Mouse (Mus musculus): ENCODE data around the gene Gm6169.
A peak's percentile ranks its signal among the peaks of the same experiment; 100 is the strongest.
"Not testable (repeated sequence)": the region's sequence is repeated elsewhere in the genome, so short reads cannot be mapped to it uniquely, and the experiment has no call there.

Gm6169 gene

GRCm38 (mm10) chr13:97099187-97099852 lies at the start of gene Gm6169:
Gene Gm6169 (minus strand): TSS chr13:97099237.
- peaks cover 79% of the 10 kb centered on the region for H3K4me1 ChIP-seq (replicated peaks; ENCODE audit: low read depth, low read length)
- no peaks in the 10 kb centered on the region for H3K9me3 ChIP-seq (ENCODE audit: low read length)
- no peaks in the 10 kb centered on the region for H3K27me3 ChIP-seq (ENCODE audit: insufficient read depth, low read length)
- peaks cover 81% of the 10 kb centered on the region for H3K36me3 ChIP-seq (ENCODE audit: insufficient read depth, low read length)
- peak; percentile 57 for TF ChIP-seq CTCF (conservative IDR thresholded peaks at IDR 0.05; ENCODE audit: low read length)
- no peak for TF ChIP-seq NANOG (IDR thresholded peaks at IDR 0.05; ENCODE audit: borderline replicate concordance, low read length)
- no peak within 1 kb of the TSS for H3K4me3 ChIP-seq (replicated peaks; ENCODE audit: low read length)

GRCm38 (mm10) chr13:97145834-97146233 lies 46.8 kb upstream of the Gm6169 start:
- peaks cover 73% of the 10 kb centered on the region for H3K36me3 ChIP-seq (ENCODE audit: insufficient read depth, low read length)
- peaks cover 3% of the 10 kb centered on the region; the same call in 1 of the 2 replicates for H3K4me1 ChIP-seq (replicated peaks; ENCODE audit: low read depth, low read length)
- TF ChIP-seq CTCF (conservative IDR thresholded peaks at IDR 0.05; ENCODE audit: low read length) (peak; percentile 72), POU5F1 (IDR thresholded peaks at IDR 0.05; ENCODE audit: borderline replicate concordance, low read length) (no peak), NANOG (IDR thresholded peaks at IDR 0.05; ENCODE audit: borderline replicate concordance, low read length) (no peak)
- H3K4me3 ChIP-seq (replicated peaks; ENCODE audit: low read length) = no peak overlapping the region
- H3K27me3 ChIP-seq (ENCODE audit: insufficient read depth, low read length) = no peaks in the 10 kb centered on the region
- no peaks in the 10 kb centered on the region for H3K9me3 ChIP-seq (ENCODE audit: low read length)

- no peaks in the 10 kb centered on the region for H3K9me3 ChIP-seq (ENCODE audit: low read length)
- peaks cover 53% of the 10 kb centered on the region for H3K36me3 ChIP-seq (ENCODE audit: insufficient read depth, low read length)
Measured at GRCm38 (mm10) chr13:97142321-97142720, 43.3 kb upstream of the Gm6169 start.

GRCm38 (mm10) chr13:97138404-97138931 lies 39.4 kb upstream of the Gm6169 start:
- Histone ChIP-seq H3K36me3 (ENCODE audit: insufficient read depth, low read length) (peaks cover 55% of the 10 kb centered on the region), H3K4me3 (replicated peaks; ENCODE audit: low read length) (peak overlapping the region; percentile 98), H3K4me1 (replicated peaks; ENCODE audit: low read depth, low read length) (peaks cover 18% of the 10 kb centered on the region)
- not testable (repeated sequence) for H3K9me3 ChIP-seq (ENCODE audit: low read length); H3K27me3 ChIP-seq (ENCODE audit: insufficient read depth, low read length)

More at GRCm38 (mm10) chr13:97142321-97142720, 43.3 kb upstream of the Gm6169 start:
- H3K4me3 ChIP-seq (replicated peaks; ENCODE audit: low read length) = no peak overlapping the region
- no peaks in the 10 kb centered on the region for H3K27me3 ChIP-seq (ENCODE audit: insufficient read depth, low read length)
- peaks cover 12% of the 10 kb centered on the region for H3K4me1 ChIP-seq (replicated peaks; ENCODE audit: low read depth, low read length)
- TF ChIP-seq POU5F1 (IDR thresholded peaks at IDR 0.05; ENCODE audit: borderline replicate concordance, low read length) = no peak
- no peak for TF ChIP-seq CTCF (conservative IDR thresholded peaks at IDR 0.05; ENCODE audit: low read length)
- TF ChIP-seq NANOG (IDR thresholded peaks at IDR 0.05; ENCODE audit: borderline replicate concordance, low read length) = no peak

GRCm38 (mm10) chr13:97137466-97138400 lies 38.7 kb upstream of the Gm6169 start, which contains the start of the genes Gfm2 and Nsa2:
Gene Gfm2 (plus strand): TSS chr13:97137937.
Gene Nsa2 (minus strand): TSS chr13:97137937.
- Histone ChIP-seq H3K9me3 (ENCODE audit: low read length) (no peaks in the 10 kb centered on the region), H3K27me3 (ENCODE audit: insufficient read depth, low read length) (no peaks in the 10 kb centered on the region), H3K4me1 (replicated peaks; ENCODE audit: low read depth, low read length) (peaks cover 17% of the 10 kb centered on the region), H3K4me3 (replicated peaks; ENCODE audit: low read length) (peak within 1 kb of the TSS; percentile 98), H3K36me3 (ENCODE audit: insufficient read depth, low read length) (peaks cover 55% of the 10 kb centered on the region)
- TF ChIP-seq POU5F1 (IDR thresholded peaks at IDR 0.05; ENCODE audit: borderline replicate concordance, low read length) = no peak
- no peak for TF ChIP-seq CTCF (conservative IDR thresholded peaks at IDR 0.05; ENCODE audit: low read length)
- no peak for TF ChIP-seq NANOG (IDR thresholded peaks at IDR 0.05; ENCODE audit: borderline replicate concordance, low read length)

- H3K4me3 ChIP-seq (replicated peaks; ENCODE audit: low read length); H3K27me3 ChIP-seq (ENCODE audit: insufficient read depth, low read length); H3K4me1 ChIP-seq (replicated peaks; ENCODE audit: low read depth, low read length); H3K9me3 ChIP-seq (ENCODE audit: low read length): not testable (repeated sequence)
- peaks cover 78% of the 10 kb centered on the region for H3K36me3 ChIP-seq (ENCODE audit: insufficient read depth, low read length)
Measured at GRCm38 (mm10) chr13:97130413-97130812, 31.4 kb upstream of the Gm6169 start.

GRCm38 (mm10) chr13:97129654-97130053 lies 30.6 kb upstream of the Gm6169 start:
- H3K27me3 ChIP-seq (ENCODE audit: insufficient read depth, low read length); H3K9me3 ChIP-seq (ENCODE audit: low read length); H3K4me1 ChIP-seq (replicated peaks; ENCODE audit: low read depth, low read length); H3K4me3 ChIP-seq (replicated peaks; ENCODE audit: low read length): not testable (repeated sequence)
- peaks cover 78% of the 10 kb centered on the region for H3K36me3 ChIP-seq (ENCODE audit: insufficient read depth, low read length)

GRCm38 (mm10) chr13:97121341-97121740 lies 22.3 kb upstream of the Gm6169 start:
- no peak for TF ChIP-seq NANOG (IDR thresholded peaks at IDR 0.05; ENCODE audit: borderline replicate concordance, low read length)
- no peak for TF ChIP-seq CTCF (conservative IDR thresholded peaks at IDR 0.05; ENCODE audit: low read length)
- no peak for TF ChIP-seq POU5F1 (IDR thresholded peaks at IDR 0.05; ENCODE audit: borderline replicate concordance, low read length)
- Histone ChIP-seq H3K9me3 (ENCODE audit: low read length) (no peaks in the 10 kb centered on the region), H3K36me3 (ENCODE audit: insufficient read depth, low read length) (peaks cover 99% of the 10 kb centered on the region), H3K27me3 (ENCODE audit: insufficient read depth, low read length) (no peaks in the 10 kb centered on the region), H3K4me1 (replicated peaks; ENCODE audit: low read depth, low read length) (peaks cover 6% of the 10 kb centered on the region; the same call in 1 of the 2 replicates), H3K4me3 (replicated peaks; ENCODE audit: low read length) (no peak overlapping the region)
